Mouse (Mus musculus) CD4-positive helper T cell, adult 2 months (primary cell): ENCODE measurements at regions not wholly inside any gene's neighbourhood (a gene's known extent, or its start where the extent isn't known, plus 50 kb on each side); places are given as distances from the start of the nearest gene placed in this dataset.

Experiments
- DNase-seq: peaks from one replicate; pipeline ENCODE4 v3.0.0-alpha.2; 2012; ENCODE audit warnings: low read depth, missing footprints, low spot score

GRCm38 (mm10) chr4:9034280-9034679 is 795.4 kb upstream of the Car8 start:
- DNase-seq = no peak

- no peak for DNase-seq
Observed at GRCm38 (mm10) chr4:9033106-9033642, 794.3 kb upstream of the Car8 start.

- DNase-seq = no peak
Observed at GRCm38 (mm10) chr4:9031634-9032033, 792.8 kb upstream of the Car8 start.

- DNase-seq = no peak
Observed at GRCm38 (mm10) chr4:9028946-9029345, 790.1 kb upstream of the Car8 start.

GRCm38 (mm10) chr4:9028475-9028874 is 789.6 kb upstream of the Car8 start:
- DNase-seq = peak; percentile 44

- peak; percentile 80 for DNase-seq
Observed at GRCm38 (mm10) chr4:9027798-9028404, 789.1 kb upstream of the Car8 start.

- no peak for DNase-seq
Observed at GRCm38 (mm10) chr4:9027383-9027782, 788.5 kb upstream of the Car8 start.

GRCm38 (mm10) chr4:9026841-9027240 is 788.0 kb upstream of the Car8 start:
- peak; percentile 23 for DNase-seq

GRCm38 (mm10) chr4:9025821-9026470 is 787.1 kb upstream of the Car8 start:
- no peak for DNase-seq

GRCm38 (mm10) chr4:9024216-9024925 is 785.5 kb upstream of the Car8 start:
- no peak for DNase-seq

- no peak for DNase-seq
Observed at GRCm38 (mm10) chr4:9019241-9020110, 780.6 kb upstream of the Car8 start.

- DNase-seq = no peak
Observed at GRCm38 (mm10) chr4:9018236-9018635, 779.4 kb upstream of the Car8 start.

- no peak for DNase-seq
Observed at GRCm38 (mm10) chr4:9016504-9017040, 777.7 kb upstream of the Car8 start.

GRCm38 (mm10) chr4:9015528-9016503 is 777.0 kb upstream of the Car8 start:
- peak; percentile 28 for DNase-seq

- DNase-seq = no peak
Observed at GRCm38 (mm10) chr4:9014986-9015385, 776.1 kb upstream of the Car8 start.

GRCm38 (mm10) chr4:9012787-9013186 is 773.9 kb upstream of the Car8 start:
- no peak for DNase-seq

GRCm38 (mm10) chr4:9011952-9012351 is 773.1 kb upstream of the Car8 start:
- DNase-seq = no peak

- no peak for DNase-seq
Observed at GRCm38 (mm10) chr4:9011129-9011518, 772.3 kb upstream of the Car8 start.

- DNase-seq = no peak
Observed at GRCm38 (mm10) chr4:9010381-9011128, 771.7 kb upstream of the Car8 start.
